Mouse (Mus musculus) hindbrain, embryonic 11.5 days (tissue): ENCODE results near the gene Ctsw. TPM values are rescaled to one million over a fixed set of nuclear protein-coding genes. Genes with fewer than 3 reads are reported as not detected.

ENCODE experiments used
- ATAC-seq: fragments of 200-750 bp; cut with Nextera tagmentation; 2 replicates; pipeline ENCODE4 v1.8.0; 2017; ENCODE audit warnings: mild to moderate bottlenecking, moderate TSS enrichment, moderate library complexity; ENCODE audit not compliant: low FRiP score
- DNase-seq: peaks from one replicate; pipeline ENCODE4 v3.0.0-alpha.2; 2015; ENCODE audit warnings: low spot score
- H3K27ac ChIP-seq: fragments of 300-500 bp; sonication (generic); 2 replicates; pipeline ENCODE4 v1.5.1; 2014; ENCODE audit warnings: mild to moderate bottlenecking, low read depth, low read length
- H3K27me3 ChIP-seq: fragments of 300-500 bp; sonication (generic); 2 replicates; pipeline ENCODE4 v1.6.1; 2014; ENCODE audit warnings: mild to moderate bottlenecking, low read length, moderate library complexity, mixed read lengths; ENCODE audit not compliant: control insufficient read depth, insufficient read depth
- H3K36me3 ChIP-seq: fragments of 300-500 bp; sonication (generic); 2 replicates; pipeline ENCODE4 v1.6.1; 2014; ENCODE audit warnings: mild to moderate bottlenecking, low read length, moderate library complexity, mixed read lengths; ENCODE audit not compliant: control insufficient read depth, insufficient read depth
- H3K4me1 ChIP-seq: fragments of 300-500 bp; sonication (generic); replicated peaks from 2 replicates; pipeline ENCODE4 v1.6.1; 2014; ENCODE audit warnings: low read length, mixed read lengths; ENCODE audit not compliant: control insufficient read depth, insufficient read depth
- H3K4me2 ChIP-seq: fragments of 300-500 bp; sonication (generic); replicated peaks from 2 replicates; pipeline ENCODE4 v1.6.1; 2014; ENCODE audit warnings: mild to moderate bottlenecking, low read depth, low read length
- H3K4me3 ChIP-seq: fragments of 300-500 bp; sonication (generic); 2 replicates; pipeline ENCODE4 v1.5.1; 2014; ENCODE audit warnings: low read depth, low read length
- H3K9ac ChIP-seq: fragments of 300-500 bp; sonication (generic); 2 replicates; pipeline ENCODE4 v1.6.1; 2014; ENCODE audit warnings: low read depth, low read length
- H3K9me3 ChIP-seq: fragments of 300-500 bp; sonication (generic); 2 replicates; pipeline ENCODE4 v1.6.1; 2016; ENCODE audit warnings: low read length; ENCODE audit not compliant: control insufficient read depth
- WGBS: fragments of 180-500 bp; shearing (Covaris S2); extraction: QIAGEN DNeasy Blood & Tissue Kit; methylation state at CpG from one replicate; pipeline ENCODE4 v1.1.7; 2014; 5-methylcytosine and 5-hydroxymethylcytosine counted together
- polyA plus RNA-seq: library from polyadenylated mRNA; unstranded; fragments of >200 nt; fragmentation: Nextera tagmentation; extraction: Ambion mirVana; gene quantifications from 2 replicates; pipeline ENCODE4 v1.2.1, GENCODE M21; 2014

Gene Ctsw
- polyA plus RNA-seq, 1 experiment from 2014 or later: 4.7 TPM

DNA sequence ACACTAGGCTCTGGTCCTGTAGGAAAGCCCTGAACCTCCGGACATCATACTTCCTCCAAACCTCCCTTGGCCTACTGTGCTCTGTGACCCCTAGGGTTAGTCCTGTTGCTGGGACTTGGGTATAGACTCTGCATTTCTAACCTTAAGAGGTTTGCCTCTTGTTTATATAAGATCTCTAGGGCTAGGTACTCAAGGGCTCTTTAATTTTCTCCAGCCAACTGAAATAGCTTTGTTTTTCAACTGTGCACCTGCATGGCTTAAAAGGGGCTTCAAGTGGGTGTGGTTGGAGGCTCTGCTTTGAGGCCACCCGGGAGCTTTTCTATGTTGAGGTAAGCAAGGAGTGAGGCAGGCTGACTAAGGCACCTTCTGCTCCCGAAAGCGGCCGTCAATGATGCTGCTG, 16.2 kb upstream of the Ctsw start:
- no peak overlapping the region for H3K27ac ChIP-seq
- no peak overlapping the region for H3K4me3 ChIP-seq
- no peak overlapping the region for H3K4me2 ChIP-seq
- H3K9ac ChIP-seq: no peak overlapping the region
- 0 out of 2 replicates have a peak, but pooled peaks cover 5% of the 10 kb centered on the region for H3K36me3 ChIP-seq
- no peaks in the 10 kb centered on the region for H3K27me3 ChIP-seq
- H3K4me1 ChIP-seq: peaks cover 6% of the 10 kb centered on the region; the same call in 1 of the 2 replicates
- H3K9me3 ChIP-seq: no peaks in the 10 kb centered on the region
- WGBS: 93% methylated on average over 5 of the region's 5 CpGs
- ATAC-seq: no peak
- DNase-seq: no peak

GRCm38 (mm10) chr19:5483386-5484359, 15.4 kb upstream of the Ctsw start:
- Histone ChIP-seq H3K4me1 (peaks cover 6% of the 10 kb centered on the region; the same call in 1 of the 2 replicates), H3K36me3 (0 out of 2 replicates have a peak, but pooled peaks cover 5% of the 10 kb centered on the region), H3K4me3 (no peak overlapping the region), H3K4me2 (no peak overlapping the region), H3K9ac (no peak overlapping the region), H3K9me3 (no peaks in the 10 kb centered on the region), H3K27ac (no peak overlapping the region), H3K27me3 (no peaks in the 10 kb centered on the region)
- DNase-seq (no peak), ATAC-seq (no peak)
- 93% methylated on average over 19 of the region's 19 CpGs for WGBS

DNA sequence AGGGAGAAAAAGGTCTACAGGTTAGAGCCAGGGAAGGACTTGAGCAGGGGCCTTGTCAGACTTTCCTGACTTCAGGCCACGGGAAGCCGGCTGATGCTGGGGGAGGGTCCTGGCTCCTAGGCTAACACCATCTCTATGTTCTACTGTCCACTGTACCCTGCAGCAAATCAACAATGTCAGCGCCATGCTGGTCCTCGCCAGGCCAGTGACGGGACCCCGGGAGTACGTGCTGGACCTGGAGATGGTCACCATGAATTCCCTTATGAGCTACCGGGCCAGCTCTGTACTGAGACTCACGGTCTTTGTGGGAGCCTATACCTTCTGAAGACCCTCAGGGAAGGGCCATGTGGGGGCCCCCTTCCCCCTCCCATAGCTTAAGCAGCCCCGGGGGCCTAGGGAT, 13.1 kb upstream of the Ctsw start:
- WGBS: 86% methylated on average over 10 of the region's 10 CpGs
- Histone ChIP-seq H3K4me3 (no peak overlapping the region), H3K4me2 (no peak overlapping the region), H3K9ac (no peak overlapping the region), H3K27me3 (no peaks in the 10 kb centered on the region), H3K4me1 (no peaks in the 10 kb centered on the region), H3K27ac (no peak overlapping the region), H3K9me3 (no peaks in the 10 kb centered on the region), H3K36me3 (0 out of 2 replicates have a peak, but pooled peaks cover 5% of the 10 kb centered on the region)
- DNase-seq: no peak
- ATAC-seq: no peak

GRCm38 (mm10) chr19:5480016-5480415, 11.7 kb upstream of the Ctsw start:
- Histone ChIP-seq H3K4me3 (no peak overlapping the region), H3K27ac (no peak overlapping the region), H3K4me1 (0 out of 2 replicates have a peak, but pooled peaks cover 3% of the 10 kb centered on the region), H3K36me3 (0 out of 2 replicates have a peak, but pooled peaks cover 5% of the 10 kb centered on the region), H3K4me2 (no peak overlapping the region), H3K9me3 (no peaks in the 10 kb centered on the region), H3K27me3 (no peaks in the 10 kb centered on the region), H3K9ac (no peak overlapping the region)
- ATAC-seq (no peak), DNase-seq (no peak)
- WGBS: 90% methylated on average over 10 of the region's 10 CpGs

DNA sequence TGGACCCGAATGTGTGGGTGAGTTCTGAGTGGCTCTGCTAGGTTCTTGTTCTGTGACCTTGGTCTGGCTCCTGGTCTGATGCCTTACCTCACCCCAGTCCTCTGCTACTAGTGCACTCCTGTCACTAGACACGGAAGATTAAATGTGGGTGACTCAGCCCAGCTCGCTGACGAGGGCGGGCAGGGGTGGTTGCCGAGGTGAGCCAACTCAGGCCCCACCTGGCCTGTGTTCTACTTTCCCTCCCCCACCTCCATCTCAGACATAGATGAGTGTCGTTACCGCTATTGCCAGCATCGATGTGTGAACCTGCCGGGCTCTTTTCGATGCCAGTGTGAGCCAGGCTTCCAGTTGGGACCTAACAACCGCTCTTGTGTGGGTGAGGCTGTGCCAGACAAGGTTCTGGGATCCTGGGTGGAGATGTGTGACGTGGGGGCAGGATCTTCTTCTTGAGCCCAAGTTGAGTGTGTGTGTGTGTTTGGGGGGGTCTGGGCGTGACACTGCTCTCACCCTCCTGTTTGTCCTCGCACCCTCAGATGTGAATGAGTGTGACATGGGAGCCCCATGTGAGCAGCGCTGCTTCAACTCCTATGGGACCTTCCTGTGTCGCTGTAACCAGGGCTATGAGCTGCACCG, 9.5 kb upstream of the Ctsw start:
- DNase-seq (no peak), ATAC-seq (no peak)
- WGBS: 88% methylated on average over 18 of the region's 18 CpGs
- Histone ChIP-seq H3K27me3 (no peaks in the 10 kb centered on the region), H3K27ac (no peak overlapping the region), H3K36me3 (no peaks in the 10 kb centered on the region), H3K4me2 (no peak overlapping the region), H3K9ac (no peak overlapping the region), H3K4me1 (peaks cover 7% of the 10 kb centered on the region), H3K4me3 (no peak overlapping the region), H3K9me3 (no peaks in the 10 kb centered on the region)

DNA sequence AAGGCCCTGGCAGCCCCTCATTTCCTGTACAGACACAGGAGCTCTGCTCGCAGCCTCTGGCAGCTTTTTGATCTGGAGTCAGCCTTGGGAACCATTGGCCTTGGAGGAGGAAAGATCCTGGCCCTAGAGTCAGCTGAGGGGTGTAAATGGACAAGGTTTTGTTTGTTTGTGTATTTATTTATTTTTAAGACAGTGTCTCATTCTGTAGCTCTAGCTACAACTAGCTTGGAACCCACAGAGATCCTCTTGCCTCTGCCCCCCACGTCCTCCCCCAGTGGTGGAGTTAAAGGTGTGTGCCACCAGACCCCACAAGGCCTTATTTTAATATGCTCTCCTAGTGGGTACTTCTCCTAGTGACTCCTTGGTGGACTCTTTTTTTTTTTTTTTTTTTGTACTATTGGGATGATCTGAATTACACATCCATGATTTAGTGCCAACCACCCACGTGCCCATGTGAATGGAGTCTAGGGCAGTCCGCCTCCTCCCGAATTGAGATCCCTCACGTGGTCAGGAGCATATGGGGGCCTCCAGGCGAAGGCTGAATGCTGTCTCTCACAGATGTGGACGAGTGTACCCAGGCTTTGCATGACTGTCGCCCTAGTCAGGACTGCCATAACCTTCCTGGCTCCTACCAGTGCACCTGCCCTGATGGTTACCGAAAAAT, 8.8 kb upstream of the Ctsw start:
- Histone ChIP-seq H3K9ac (no peak overlapping the region), H3K4me1 (peaks cover 7% of the 10 kb centered on the region), H3K36me3 (no peaks in the 10 kb centered on the region), H3K27ac (no peak overlapping the region), H3K27me3 (no peaks in the 10 kb centered on the region), H3K9me3 (no peaks in the 10 kb centered on the region), H3K4me2 (no peak overlapping the region), H3K4me3 (no peak overlapping the region)
- 84% methylated on average over 10 of the region's 10 CpGs for WGBS
- no peak for DNase-seq
- ATAC-seq: no peak

DNA sequence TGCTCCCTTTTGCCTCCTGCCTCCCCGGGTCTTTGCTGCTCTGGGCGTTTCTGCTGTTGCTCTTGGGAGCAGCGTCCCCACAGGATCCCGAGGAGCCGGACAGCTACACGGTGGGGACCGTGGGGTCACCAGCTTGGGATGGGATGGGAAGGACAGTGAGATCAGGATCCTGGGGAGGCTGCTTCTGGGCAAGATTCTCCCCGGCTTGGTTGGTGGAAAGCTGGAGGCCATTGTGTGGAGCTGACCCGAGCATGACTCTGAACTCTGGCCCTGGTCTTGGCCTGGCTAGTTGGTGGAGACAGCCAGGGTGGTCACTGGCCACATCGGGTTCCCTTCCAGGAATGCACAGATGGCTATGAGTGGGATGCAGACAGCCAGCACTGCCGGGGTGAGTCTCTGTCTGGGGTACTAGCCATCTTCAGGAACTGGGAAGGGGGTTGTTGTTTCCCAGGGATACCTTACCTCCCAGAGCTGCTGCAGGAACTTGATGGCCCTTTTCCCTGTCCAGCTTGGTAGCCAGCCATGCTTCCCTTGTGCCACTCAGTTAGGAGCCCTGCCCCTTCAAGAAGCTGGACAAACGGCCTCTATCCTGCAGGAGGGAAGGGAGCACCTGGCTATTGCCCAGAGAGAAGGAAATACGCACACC, 6.9 kb upstream of the Ctsw start:
- 20% methylated on average over 13 of the region's 13 CpGs for WGBS
- Histone ChIP-seq H3K9ac (peak overlapping the region; percentile 86), H3K4me1 (peaks cover 7% of the 10 kb centered on the region), H3K4me3 (peak overlapping the region; percentile 63), H3K27ac (0 out of 2 replicates have a peak overlapping the region, but pooled peaks have one; percentile 54), H3K36me3 (no peaks in the 10 kb centered on the region), H3K27me3 (no peaks in the 10 kb centered on the region), H3K9me3 (no peaks in the 10 kb centered on the region), H3K4me2 (peak overlapping the region; percentile 99)
- no peak; the same call in 1 of the 2 replicates for ATAC-seq
- DNase-seq: peak; percentile 42
